Mouse (Mus musculus) layer of hippocampus, postnatal 25 days (tissue): ENCODE measurements around the gene Bhlhe40. TPM values are rescaled to one million over a fixed set of nuclear protein-coding genes. Genes with fewer than 3 reads are reported as not detected.

ENCODE experiments used
- DNase-seq, 2 experiments: peaks; one replicate each; pipeline ENCODE4 v3.0.0; 2022; ENCODE audit warnings: mixed read lengths in 2 of 2, low spot score in 1 of 2; ENCODE audit errors: extremely low spot score in 1 of 2
- total RNA-seq, 2 experiments: library from RNA; stranded (reverse); gene quantifications; 2 replicates each; pipeline ENCODE4 v1.2.3; 2021

Bhlhe40 gene
- total RNA-seq, 2 experiments from 2014 or later = 82.5 to 98.5 TPM

GRCm38 (mm10) chr6:108662314-108663240, 2.1 kb downstream of the Bhlhe40 start:
- DNase-seq = no peak

GRCm38 (mm10) chr6:108663241-108664194, 3.1 kb downstream of the Bhlhe40 start:
- no peak for DNase-seq

- DNase-seq = no peak
Observed at GRCm38 (mm10) chr6:108664533-108665150, 4.2 kb downstream of the Bhlhe40 start.

- no peak for DNase-seq
Observed at GRCm38 (mm10) chr6:108665587-108665986, 5.2 kb downstream of the Bhlhe40 start.

GRCm38 (mm10) chr6:108666648-108667488, 6.4 kb downstream of the Bhlhe40 start:
- no peak for DNase-seq

GRCm38 (mm10) chr6:108667599-108668021, 7.2 kb downstream of the Bhlhe40 start:
- DNase-seq = no peak

GRCm38 (mm10) chr6:108668321-108668786, 7.9 kb downstream of the Bhlhe40 start:
- peak; percentile 64 for DNase-seq

- no peak for DNase-seq
Observed at GRCm38 (mm10) chr6:108670276-108670675, 9.8 kb downstream of the Bhlhe40 start.

- DNase-seq = no peak
Observed at GRCm38 (mm10) chr6:108670821-108671220, 10.4 kb downstream of the Bhlhe40 start.

GRCm38 (mm10) chr6:108672094-108672493, 11.7 kb downstream of the Bhlhe40 start:
- DNase-seq = no peak

- no peak for DNase-seq
Observed at GRCm38 (mm10) chr6:108674221-108674620, 13.8 kb downstream of the Bhlhe40 start.

GRCm38 (mm10) chr6:108676783-108677340, 16.4 kb downstream of the Bhlhe40 start:
- DNase-seq = no peak

GRCm38 (mm10) chr6:108677697-108678096, 17.3 kb downstream of the Bhlhe40 start:
- no peak for DNase-seq

- DNase-seq = no peak
Observed at GRCm38 (mm10) chr6:108678227-108678626, 17.8 kb downstream of the Bhlhe40 start.

- DNase-seq = no peak
Observed at GRCm38 (mm10) chr6:108680503-108680902, 20.1 kb downstream of the Bhlhe40 start.

- no peak for DNase-seq
Observed at GRCm38 (mm10) chr6:108681084-108681483, 20.7 kb downstream of the Bhlhe40 start.

GRCm38 (mm10) chr6:108683140-108683539, 22.7 kb downstream of the Bhlhe40 start:
- no peak for DNase-seq

GRCm38 (mm10) chr6:108684430-108684829, 24.0 kb downstream of the Bhlhe40 start:
- DNase-seq = no peak

- no peak for DNase-seq
Observed at GRCm38 (mm10) chr6:108685758-108686355, 25.4 kb downstream of the Bhlhe40 start.
